Mouse (Mus musculus) midbrain, embryonic 12.5 days (tissue): ENCODE data around the gene Zwilch. TPM values are rescaled to one million over a fixed set of nuclear protein-coding genes. Genes with fewer than 3 reads are reported as not detected.
A peak's percentile ranks its signal among the peaks of the same experiment; 100 is the strongest.
"Not testable (repeated sequence)": the region's sequence is repeated elsewhere in the genome, so short reads cannot be mapped to it uniquely, and the experiment has no call there.

Experiments used
- ATAC-seq: fragments of 200-750 bp; cut with Nextera tagmentation; 2 replicates; pipeline ENCODE4 v1.8.0; 2017; ENCODE audit warnings: low read depth, moderate TSS enrichment, moderate library complexity; ENCODE audit not compliant: low FRiP score
- H3K27ac ChIP-seq: fragments of 300-500 bp; sonication (generic); replicated peaks from 2 replicates; pipeline ENCODE4 v1.5.1; 2016; ENCODE audit warnings: mild to moderate bottlenecking
- H3K27me3 ChIP-seq: fragments of 300-500 bp; sonication (generic); 2 replicates; pipeline ENCODE4 v1.6.1; 2016; ENCODE audit warnings: mild to moderate bottlenecking
- H3K36me3 ChIP-seq: fragments of 300-500 bp; sonication (generic); 2 replicates; pipeline ENCODE4 v1.6.1; 2016
- H3K4me1 ChIP-seq: fragments of 300-500 bp; sonication (generic); 2 replicates; pipeline ENCODE4 v1.6.1; 2016
- H3K4me2 ChIP-seq: fragments of 300-500 bp; sonication (generic); replicated peaks from 2 replicates; pipeline ENCODE4 v1.6.1; 2016; ENCODE audit warnings: mild to moderate bottlenecking, moderate library complexity
- H3K4me3 ChIP-seq: fragments of 300-500 bp; sonication (generic); 2 replicates; pipeline ENCODE4 v1.5.1; 2016; ENCODE audit warnings: mild to moderate bottlenecking
- H3K9ac ChIP-seq: fragments of 300-500 bp; sonication (generic); replicated peaks from 2 replicates; pipeline ENCODE4 v1.6.1; 2016; ENCODE audit warnings: mild to moderate bottlenecking, moderate library complexity
- H3K9me3 ChIP-seq: fragments of 300-500 bp; sonication (generic); 2 replicates; pipeline ENCODE4 v1.6.1; 2016; ENCODE audit warnings: mild to moderate bottlenecking
- WGBS: fragments of 180-500 bp; shearing (Covaris S2); methylation state at CpG from one replicate; pipeline ENCODE4 v1.1.7; 2016; 5-methylcytosine and 5-hydroxymethylcytosine counted together
- polyA plus RNA-seq: library from polyadenylated mRNA; unstranded; fragments of >200 nt; fragmentation: Nextera tagmentation; extraction: Ambion mirVana; gene quantifications from 2 replicates; pipeline ENCODE4 v1.2.1, GENCODE M21; 2016

The Zwilch gene
- polyA plus RNA-seq, 1 experiment from 2014 or later, result 24.8 TPM

DNA sequence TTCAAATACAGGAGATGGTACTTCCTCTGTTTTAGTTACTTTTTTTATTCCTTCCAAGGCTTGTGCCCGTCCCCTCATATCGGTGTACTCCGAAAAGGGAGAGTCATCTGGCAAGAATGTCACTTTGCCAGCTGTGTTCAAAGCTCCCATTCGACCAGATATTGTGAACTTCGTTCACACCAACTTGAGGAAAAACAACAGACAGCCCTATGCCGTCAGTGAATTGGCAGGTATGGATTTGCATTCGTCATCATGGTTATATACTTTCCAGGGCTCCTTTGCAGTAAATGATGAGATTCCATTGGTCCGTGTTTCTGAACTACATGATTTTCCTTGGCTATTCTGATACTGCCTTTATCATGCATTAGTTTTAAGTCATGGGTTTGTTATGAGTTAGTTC is 1.9 kb upstream of the Zwilch start:
- no peak for ATAC-seq
- Histone ChIP-seq H3K36me3 (peaks cover 37% of the 10 kb centered on the region), H3K4me3 (peak overlapping the region; percentile 95; the same call in 1 of the 2 replicates), H3K27me3 (no peaks in the 10 kb centered on the region), H3K27ac (no peak overlapping the region), H3K4me1 (peaks cover 13% of the 10 kb centered on the region), H3K4me2 (peak overlapping the region; percentile 86; the same call in 1 of the 2 replicates), H3K9ac (no peak overlapping the region), H3K9me3 (no peaks in the 10 kb centered on the region)
- 77% methylated on average over 8 of the region's 8 CpGs for WGBS

DNA sequence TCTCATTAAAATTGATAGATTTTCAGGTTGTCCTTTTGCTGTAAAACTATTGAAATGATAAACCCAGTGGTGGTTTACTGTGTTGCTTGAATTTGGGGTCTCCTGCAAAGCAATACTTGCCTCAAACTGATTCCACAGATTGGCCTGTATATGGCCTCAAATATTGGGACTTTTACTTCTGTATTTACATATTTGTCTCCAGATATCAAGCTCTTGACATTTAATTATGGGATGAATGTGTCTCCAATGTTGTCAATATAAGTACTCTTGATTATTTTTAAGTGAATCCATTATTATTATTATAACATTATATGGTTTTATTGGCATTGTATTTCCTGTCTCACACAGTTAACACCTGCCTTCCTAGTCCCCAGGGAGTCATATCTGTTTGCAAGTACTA is 1.4 kb upstream of the Zwilch start:
- no peak for ATAC-seq
- Histone ChIP-seq H3K9ac (peak overlapping the region; percentile 83), H3K9me3 (no peaks in the 10 kb centered on the region), H3K27ac (no peak overlapping the region), H3K4me3 (peak overlapping the region; percentile 95), H3K4me2 (peak overlapping the region; percentile 86), H3K4me1 (peaks cover 10% of the 10 kb centered on the region), H3K27me3 (no peaks in the 10 kb centered on the region), H3K36me3 (peaks cover 37% of the 10 kb centered on the region)

GRCm38 (mm10) chr9:64173666-64174220 is 839 bp upstream of the Zwilch start:
- WGBS, result under 1% methylated on average over 16 of the region's 16 CpGs
- peak overlapping the region; percentile 83 for H3K9ac ChIP-seq
- peaks cover 10% of the 10 kb centered on the region for H3K4me1 ChIP-seq
- ATAC-seq, result no peak
- peak overlapping the region; percentile 63 for H3K27ac ChIP-seq
- peak overlapping the region; percentile 86 for H3K4me2 ChIP-seq
- H3K9me3 ChIP-seq, result no peaks in the 10 kb centered on the region
- peaks cover 37% of the 10 kb centered on the region for H3K36me3 ChIP-seq
- peak overlapping the region; percentile 95 for H3K4me3 ChIP-seq
- H3K27me3 ChIP-seq, result no peaks in the 10 kb centered on the region

GRCm38 (mm10) chr9:64172145-64172815 is 624 bp downstream of the Zwilch start:
- Histone ChIP-seq H3K9ac (peak overlapping the region; percentile 83), H3K27me3 (no peaks in the 10 kb centered on the region), H3K4me1 (peaks cover 10% of the 10 kb centered on the region), H3K36me3 (peaks cover 26% of the 10 kb centered on the region), H3K27ac (peak overlapping the region; percentile 88), H3K9me3 (no peaks in the 10 kb centered on the region), H3K4me2 (peak overlapping the region; percentile 86), H3K4me3 (peak overlapping the region; percentile 95)
- WGBS, result 3% methylated on average over 18 of the region's 18 CpGs
- peak; percentile 65 for ATAC-seq

GRCm38 (mm10) chr9:64169967-64170366 is 2.9 kb downstream of the Zwilch start:
- H3K36me3 ChIP-seq, H3K9ac ChIP-seq, ATAC-seq, H3K27me3 ChIP-seq, H3K9me3 ChIP-seq, H3K4me3 ChIP-seq, H3K4me2 ChIP-seq, H3K27ac ChIP-seq: not testable (repeated sequence)
- WGBS, result 95% methylated on average over 3 of the region's 3 CpGs
- H3K4me1 ChIP-seq, result peaks cover 10% of the 10 kb centered on the region

- no peak overlapping the region for H3K27ac ChIP-seq
- 90% methylated on average over 5 of the region's 5 CpGs for WGBS
- H3K4me3 ChIP-seq, result no peak overlapping the region
- H3K9me3 ChIP-seq, result no peaks in the 10 kb centered on the region
- no peak overlapping the region for H3K9ac ChIP-seq
- ATAC-seq, result no peak
- H3K36me3 ChIP-seq, result peaks cover 45% of the 10 kb centered on the region
- H3K4me1 ChIP-seq, result no peaks in the 10 kb centered on the region
- no peak overlapping the region for H3K4me2 ChIP-seq
- no peaks in the 10 kb centered on the region for H3K27me3 ChIP-seq
Observed at GRCm38 (mm10) chr9:64160471-64160870, 12.4 kb downstream of the Zwilch start.

DNA sequence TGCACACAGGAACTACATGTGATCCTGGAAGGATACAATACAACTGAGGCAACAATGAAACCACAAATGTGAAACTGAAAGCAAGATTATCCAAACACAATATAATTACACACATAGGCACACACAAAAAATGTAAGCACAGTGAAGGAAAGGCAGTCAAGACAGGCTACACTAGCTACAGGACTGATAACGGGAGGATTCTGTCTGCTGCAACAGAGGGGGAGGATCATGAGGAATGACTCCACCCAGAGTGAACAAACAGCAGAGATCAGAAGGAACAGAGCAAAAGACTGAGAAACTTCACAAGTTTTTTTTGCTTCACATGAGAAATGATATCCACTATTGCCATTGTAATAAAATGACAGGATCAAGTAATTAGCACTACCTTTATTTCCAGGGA is 16.3 kb downstream of the Zwilch start:
- 100% methylated on average over 1 of the region's 1 CpGs for WGBS
- Histone ChIP-seq H3K4me2 (no peak overlapping the region), H3K9ac (no peak overlapping the region), H3K27me3 (no peaks in the 10 kb centered on the region), H3K27ac (no peak overlapping the region), H3K4me1 (no peaks in the 10 kb centered on the region), H3K36me3 (peaks cover 54% of the 10 kb centered on the region), H3K9me3 (no peaks in the 10 kb centered on the region), H3K4me3 (no peak overlapping the region)
- no peak for ATAC-seq

DNA sequence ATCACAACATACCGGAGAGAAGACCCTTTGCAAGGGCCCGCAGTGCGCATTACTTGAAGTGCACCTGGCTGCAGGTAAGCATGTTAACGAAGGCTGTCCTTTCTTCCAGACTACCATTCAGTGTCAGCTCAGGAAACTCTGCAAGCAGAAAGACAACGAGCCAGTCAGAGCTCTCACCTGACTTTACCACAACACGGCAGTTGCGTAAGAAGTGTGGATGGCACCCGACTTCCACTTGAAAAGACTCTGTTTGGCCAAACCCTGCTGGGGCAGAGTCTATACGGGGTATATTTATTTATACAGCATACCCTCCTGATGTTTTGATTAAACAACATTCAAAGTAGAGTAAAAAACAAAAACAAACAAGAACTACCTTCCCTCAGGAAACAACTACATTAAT is 33.0 kb downstream of the Zwilch start:
- Histone ChIP-seq H3K9me3 (no peaks in the 10 kb centered on the region), H3K27ac (no peak overlapping the region), H3K9ac (no peak overlapping the region), H3K36me3 (peaks cover 30% of the 10 kb centered on the region), H3K4me1 (no peaks in the 10 kb centered on the region), H3K4me2 (no peak overlapping the region), H3K27me3 (no peaks in the 10 kb centered on the region), H3K4me3 (no peak overlapping the region)
- WGBS, result 92% methylated on average over 9 of the region's 9 CpGs
- ATAC-seq, result no peak

- not testable (repeated sequence) for H3K4me1 ChIP-seq, H3K27ac ChIP-seq, H3K4me3 ChIP-seq, ATAC-seq, H3K9ac ChIP-seq, H3K27me3 ChIP-seq, H3K9me3 ChIP-seq, H3K4me2 ChIP-seq
- H3K36me3 ChIP-seq, result peaks cover 24% of the 10 kb centered on the region
- 8% methylated on average over 6 of the region's 6 CpGs for WGBS
Observed at GRCm38 (mm10) chr9:64138896-64139295, 34.0 kb downstream of the Zwilch start.

DNA sequence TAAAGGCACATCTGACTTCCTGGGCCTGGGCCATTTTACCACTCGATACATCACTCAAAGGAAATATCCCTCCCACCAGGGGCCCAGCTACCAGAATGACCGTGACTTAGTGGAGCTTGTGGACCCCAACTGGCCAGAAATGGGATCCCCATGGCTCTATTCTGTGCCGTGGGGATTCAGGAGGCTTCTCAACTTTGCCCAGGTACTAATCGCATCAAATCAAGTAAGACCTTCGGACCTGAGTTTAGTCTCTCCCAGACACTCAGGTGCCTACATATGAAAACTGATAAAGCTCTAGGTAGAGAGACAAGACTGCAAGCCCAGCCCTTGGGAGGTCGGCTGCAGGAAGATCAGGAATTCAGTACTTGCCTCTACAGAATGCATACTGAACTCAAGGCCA is 41.3 kb downstream of the Zwilch start:
- Histone ChIP-seq H3K36me3 (peaks cover 6% of the 10 kb centered on the region; the same call in 1 of the 2 replicates), H3K4me2 (no peak overlapping the region), H3K4me1 (no peaks in the 10 kb centered on the region), H3K27me3 (no peaks in the 10 kb centered on the region), H3K27ac (no peak overlapping the region), H3K9ac (no peak overlapping the region), H3K9me3 (no peaks in the 10 kb centered on the region), H3K4me3 (no peak overlapping the region)
- 80% methylated on average over 6 of the region's 6 CpGs for WGBS
- no peak for ATAC-seq

GRCm38 (mm10) chr9:64126121-64126520 is 46.8 kb downstream of the Zwilch start:
- ATAC-seq, result no peak

DNA sequence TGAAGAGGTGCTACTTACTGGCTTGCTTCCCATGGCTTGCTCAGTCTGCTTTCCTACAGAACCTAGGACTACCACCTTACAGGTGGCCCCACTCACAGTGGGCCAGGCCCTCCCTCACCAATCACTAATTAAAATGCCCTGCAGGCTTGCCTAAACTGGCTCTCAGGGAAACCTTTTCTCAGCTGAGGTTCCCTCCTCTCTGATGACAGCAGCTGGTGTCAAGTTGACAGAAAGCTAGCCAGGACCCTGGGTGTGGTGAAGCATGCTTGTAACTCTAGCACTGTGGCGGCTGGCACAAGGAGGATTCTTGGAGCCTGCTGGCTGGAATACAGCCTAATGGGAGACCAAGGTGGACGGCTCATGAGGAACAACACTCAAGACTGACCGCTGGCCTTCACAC is 47.6 kb downstream of the Zwilch start:
- H3K4me3 ChIP-seq, result no peak overlapping the region
- H3K9ac ChIP-seq, result no peak overlapping the region
- no peak overlapping the region for H3K27ac ChIP-seq
- H3K4me1 ChIP-seq, result no peaks in the 10 kb centered on the region
- no peak overlapping the region for H3K4me2 ChIP-seq
- ATAC-seq, result no peak
- no peaks in the 10 kb centered on the region for H3K27me3 ChIP-seq
- no peaks in the 10 kb centered on the region for H3K9me3 ChIP-seq
- 76% methylated on average over 3 of the region's 3 CpGs for WGBS
- H3K36me3 ChIP-seq, result no peaks in the 10 kb centered on the region

More at GRCm38 (mm10) chr9:64126121-64126520, 46.8 kb downstream of the Zwilch start:
- WGBS, result 75% methylated on average over 12 of the region's 12 CpGs
- no peaks in the 10 kb centered on the region for H3K9me3 ChIP-seq
- no peak overlapping the region for H3K4me2 ChIP-seq
- no peaks in the 10 kb centered on the region for H3K4me1 ChIP-seq
- no peaks in the 10 kb centered on the region for H3K27me3 ChIP-seq
- H3K9ac ChIP-seq, result no peak overlapping the region
- H3K4me3 ChIP-seq, result no peak overlapping the region
- no peaks in the 10 kb centered on the region for H3K36me3 ChIP-seq
- H3K27ac ChIP-seq, result no peak overlapping the region
